Mouse (Mus musculus) colon, adult 2 months (tissue): ENCODE data around the gene Gm6401. TPM values are rescaled to one million over a fixed set of nuclear protein-coding genes. Genes with fewer than 3 reads are reported as not detected.

ENCODE experiments used
- polyA plus RNA-seq: library from polyadenylated mRNA; depleted of rRNA; stranded (reverse); fragments of >200 nt; gene quantifications from 2 replicates; pipeline ENCODE4 v1.2.3, GENCODE M21; 2012; rRNA removed

Gm6401 gene
- not detected in 2 replicates for polyA plus RNA-seq

DNA sequence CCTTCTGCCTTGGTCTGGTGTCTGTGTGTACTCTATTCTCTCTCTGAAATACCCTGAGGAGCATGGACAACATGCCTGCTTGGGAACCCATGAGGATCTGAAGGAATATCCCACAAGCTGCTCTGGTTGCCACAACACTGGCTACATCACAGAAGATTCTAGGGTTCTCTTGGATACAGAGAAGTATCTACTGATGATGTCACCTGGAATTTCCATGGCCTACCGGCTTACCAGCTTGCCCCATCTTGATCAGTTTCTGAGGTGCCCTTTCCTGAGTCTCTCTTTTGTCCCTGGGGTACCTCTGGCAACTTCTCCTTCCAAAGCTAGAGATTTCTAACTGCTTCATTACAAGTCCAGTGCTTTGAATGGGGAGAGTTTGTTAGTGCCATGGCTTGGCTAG lies at the start of gene Gm6401:
Gm6401 (minus strand) TSS at position 101 of the 400 bp plus-strand sequence.

DNA sequence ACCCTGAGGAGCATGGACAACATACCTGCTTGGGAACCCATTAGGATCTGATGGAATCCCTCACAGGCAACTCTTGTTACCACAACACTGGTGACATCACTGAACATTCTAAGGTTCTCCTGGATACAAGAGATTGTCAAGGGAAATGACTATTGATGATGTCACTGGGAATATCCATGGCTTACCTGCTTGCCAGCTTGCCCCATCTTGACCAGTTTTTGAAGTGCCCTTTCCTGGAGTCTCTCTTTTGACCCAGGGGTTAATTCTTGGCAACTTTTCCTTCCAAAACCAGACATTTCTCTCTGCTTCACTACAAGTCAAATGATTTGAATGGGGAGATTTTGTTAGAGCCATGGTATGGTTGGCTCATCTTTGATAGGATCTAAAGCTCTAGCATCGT lies 15.5 kb upstream of the Gm6401 start, which contains the start of gene Gm3543:
Gm3543 (minus strand) TSS at position 101 of the 400 bp plus-strand sequence.

GRCm38 (mm10) chr14:41943695-41944094 lies 24.0 kb downstream of the Gm6401 start, which contains the start of gene 1700024B05Rik:
TSS of gene 1700024B05Rik (plus strand) at chr14:41943995.

DNA sequence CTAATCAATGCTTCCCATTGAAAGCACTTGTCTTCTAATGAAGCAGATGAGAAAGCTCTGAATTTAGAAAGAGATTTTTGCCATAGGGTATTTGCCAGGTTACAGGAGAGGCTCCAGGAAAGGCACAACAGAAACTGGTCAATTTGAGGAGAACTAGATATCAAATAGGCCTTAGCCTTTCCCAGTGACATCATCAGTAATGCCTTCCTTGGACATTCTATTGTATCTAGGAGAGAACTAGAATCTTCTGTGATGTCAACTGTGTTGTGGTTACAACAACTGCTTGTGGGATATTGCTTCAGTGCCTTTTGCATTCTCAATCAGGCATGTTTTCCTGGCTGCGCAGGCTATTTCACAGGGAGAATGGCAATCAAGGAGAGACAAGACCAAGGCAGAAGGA lies 43.1 kb downstream of the Gm6401 start, which contains the start of gene 1700049E17Rik1:
1700049E17Rik1 (plus strand) TSS at position 301 of the 400 bp plus-strand sequence.

Other genes starting within 250 kb of the Gm6401 start
- not detected in 2 replicates for gene Gm7929, start 217.3 kb downstream of the Gm6401 start, polyA plus RNA-seq
- gene Gm47189, start 195.5 kb downstream of the Gm6401 start, polyA plus RNA-seq: not detected in 2 replicates
- not detected in 2 replicates for gene Gm7980, start 60.6 kb downstream of the Gm6401 start, polyA plus RNA-seq
- not detected in 2 replicates for gene 1700049E17Rik1, start 43.0 kb downstream of the Gm6401 start, polyA plus RNA-seq
- gene 1700024B05Rik, start 23.9 kb downstream of the Gm6401 start, polyA plus RNA-seq: not detected in 2 replicates
- not detected in 2 replicates for gene Gm3543, start 15.4 kb upstream of the Gm6401 start, polyA plus RNA-seq
- gene Gm7951, start 149.4 kb upstream of the Gm6401 start, polyA plus RNA-seq: not detected in 2 replicates
- not detected in 2 replicates for gene Gm17027, start 194.7 kb upstream of the Gm6401 start, polyA plus RNA-seq
- not detected in 2 replicates for gene Gm3573, start 222.9 kb upstream of the Gm6401 start, polyA plus RNA-seq